Mouse (Mus musculus) C2C12 (cell line): ENCODE measurements around the gene Glra1. TPM values are rescaled to one million over a fixed set of nuclear protein-coding genes. Genes with fewer than 3 reads are reported as not detected.

Experiments used
- H3K27me3 ChIP-seq: one replicate; pipeline ENCODE4 v1.6.1; 2011; ENCODE audit not compliant: control insufficient read depth, insufficient read depth, insufficient read length
- H3K36me3 ChIP-seq: one replicate; pipeline ENCODE4 v1.6.1; 2011; ENCODE audit not compliant: control insufficient read depth, insufficient read depth
- H3K4me3 ChIP-seq: one replicate; pipeline ENCODE4 v1.5.1; 2011; ENCODE audit warnings: mild to moderate bottlenecking, control low read depth; ENCODE audit not compliant: poor library complexity, insufficient read depth, severe bottlenecking
- H3K79me2 ChIP-seq: one replicate; pipeline ENCODE4 v1.6.1; 2011; ENCODE audit not compliant: control insufficient read depth, insufficient read depth
- H3K79me3 ChIP-seq: one replicate; pipeline ENCODE4 v1.6.1; 2011; ENCODE audit warnings: low read depth, control low read depth
- H3ac ChIP-seq: one replicate; pipeline ENCODE3; 2011; ENCODE audit warnings: low read depth; ENCODE audit not compliant: control insufficient read depth, insufficient read length
- CEBPB ChIP-seq: IDR thresholded peaks from one replicate; pipeline ENCODE4 v1.6.1; 2011; ENCODE audit warnings: low read depth, mild to moderate bottlenecking, control low read depth, moderate library complexity
- CTCF ChIP-seq: IDR thresholded peaks from one replicate; pipeline ENCODE4 v1.5.1; 2011; ENCODE audit not compliant: control insufficient read depth, insufficient read depth, insufficient read length
- FOSL1 ChIP-seq: IDR thresholded peaks from one replicate; pipeline ENCODE4 v1.8.0; 2011; ENCODE audit warnings: mild to moderate bottlenecking, low read length; ENCODE audit not compliant: poor library complexity, insufficient read depth, severe bottlenecking
- MAX ChIP-seq: IDR thresholded peaks from one replicate; pipeline ENCODE4 v1.6.1; 2011; ENCODE audit warnings: mild to moderate bottlenecking, control low read depth
- MYOD1 ChIP-seq: IDR thresholded peaks from one replicate; pipeline ENCODE4 v1.6.1; 2011; ENCODE audit warnings: low read depth; ENCODE audit not compliant: control insufficient read depth, insufficient read length
- MYOG ChIP-seq: IDR thresholded peaks from one replicate; pipeline ENCODE4 v1.6.1; 2011; ENCODE audit not compliant: control insufficient read depth, insufficient read length; ENCODE audit errors: extremely low read depth
- USF1 ChIP-seq: IDR thresholded peaks from one replicate; pipeline ENCODE4 v1.6.1; 2011; ENCODE audit warnings: low read depth, mild to moderate bottlenecking, control low read depth, moderate library complexity
- polyA plus RNA-seq: library from polyadenylated mRNA; unstranded; fragments of >200 nt; fragmentation: generic; extraction: Trizol; gene quantifications from one replicate; pipeline ENCODE4 v1.2.1, GENCODE M21; 2012; ENCODE audit warnings: missing spikeins

Glra1 gene
- polyA plus RNA-seq, 1 experiment, result 0.02 TPM

- H3K79me2 ChIP-seq, result peaks cover 15% of the 10 kb centered on the region
- H3K36me3 ChIP-seq, result peaks cover 38% of the 10 kb centered on the region
- no peak overlapping the region for H3K4me3 ChIP-seq
- no peak overlapping the region for H3ac ChIP-seq
- no peaks in the 10 kb centered on the region for H3K27me3 ChIP-seq
- TF ChIP-seq CTCF, result no peak
- TF ChIP-seq MYOD1, result no peak
- TF ChIP-seq MYOG, result no peak
- no peak for TF ChIP-seq MAX
- TF ChIP-seq USF1, result no peak
- peak; percentile 49 for TF ChIP-seq FOSL1
- TF ChIP-seq CEBPB, result peak; percentile 89
- peaks cover 4% of the 10 kb centered on the region for H3K79me3 ChIP-seq
These were observed 102.5 kb downstream of the Glra1 start for GRCm38 (mm10) chr11:55505485-55505884.

GRCm38 (mm10) chr11:55502886-55503285 is 105.1 kb downstream of the Glra1 start:
- Histone ChIP-seq H3K79me2 (peaks cover 40% of the 10 kb centered on the region), H3K4me3 (no peak overlapping the region), H3ac (no peak overlapping the region), H3K27me3 (no peaks in the 10 kb centered on the region), H3K36me3 (peaks cover 62% of the 10 kb centered on the region), H3K79me3 (peaks cover 23% of the 10 kb centered on the region)
- TF ChIP-seq MAX, result no peak
- no peak for TF ChIP-seq CTCF
- TF ChIP-seq USF1, result no peak
- no peak for TF ChIP-seq MYOD1
- TF ChIP-seq CEBPB, result no peak
- TF ChIP-seq FOSL1, result no peak
- TF ChIP-seq MYOG, result no peak

GRCm38 (mm10) chr11:55501955-55502531 is 106.0 kb downstream of the Glra1 start:
- Histone ChIP-seq H3K36me3 (peaks cover 63% of the 10 kb centered on the region), H3ac (no peak overlapping the region), H3K79me2 (peaks cover 45% of the 10 kb centered on the region), H3K79me3 (peaks cover 26% of the 10 kb centered on the region), H3K4me3 (no peak overlapping the region), H3K27me3 (no peaks in the 10 kb centered on the region)
- no peak for TF ChIP-seq FOSL1
- no peak for TF ChIP-seq MAX
- TF ChIP-seq MYOD1, result no peak
- no peak for TF ChIP-seq USF1
- TF ChIP-seq CTCF, result no peak
- TF ChIP-seq MYOG, result no peak
- no peak for TF ChIP-seq CEBPB

- Histone ChIP-seq H3K4me3 (no peak overlapping the region), H3K36me3 (peaks cover 92% of the 10 kb centered on the region), H3K27me3 (no peaks in the 10 kb centered on the region), H3K79me2 (peaks cover 83% of the 10 kb centered on the region), H3ac (no peak overlapping the region), H3K79me3 (peaks cover 25% of the 10 kb centered on the region)
- TF ChIP-seq MAX (peak; percentile 20), CTCF (peak; percentile 35), USF1 (no peak), FOSL1 (no peak)
These were observed 110.1 kb downstream of the Glra1 start for GRCm38 (mm10) chr11:55497885-55498284.

GRCm38 (mm10) chr11:55496158-55496557 is 111.8 kb downstream of the Glra1 start:
- no peak overlapping the region for H3K4me3 ChIP-seq
- no peaks in the 10 kb centered on the region for H3K27me3 ChIP-seq
- peaks cover 92% of the 10 kb centered on the region for H3K79me2 ChIP-seq
- no peak overlapping the region for H3ac ChIP-seq
- peaks cover 38% of the 10 kb centered on the region for H3K79me3 ChIP-seq
- peaks cover 97% of the 10 kb centered on the region for H3K36me3 ChIP-seq
- TF ChIP-seq FOSL1 (no peak), CEBPB (no peak), MYOD1 (no peak), MYOG (no peak), CTCF (no peak), USF1 (no peak), MAX (no peak)

- Histone ChIP-seq H3K79me2 (peaks cover 100% of the 10 kb centered on the region), H3K79me3 (peaks cover 96% of the 10 kb centered on the region), H3K27me3 (no peaks in the 10 kb centered on the region), H3K36me3 (peaks cover 97% of the 10 kb centered on the region), H3K4me3 (no peak overlapping the region), H3ac (no peak overlapping the region)
- TF ChIP-seq USF1 (no peak), MYOG (no peak), CTCF (no peak), CEBPB (no peak), FOSL1 (no peak), MAX (no peak), MYOD1 (no peak)
These were observed 122.6 kb downstream of the Glra1 start for GRCm38 (mm10) chr11:55485443-55485842.
